In the genomic region with DNA sequence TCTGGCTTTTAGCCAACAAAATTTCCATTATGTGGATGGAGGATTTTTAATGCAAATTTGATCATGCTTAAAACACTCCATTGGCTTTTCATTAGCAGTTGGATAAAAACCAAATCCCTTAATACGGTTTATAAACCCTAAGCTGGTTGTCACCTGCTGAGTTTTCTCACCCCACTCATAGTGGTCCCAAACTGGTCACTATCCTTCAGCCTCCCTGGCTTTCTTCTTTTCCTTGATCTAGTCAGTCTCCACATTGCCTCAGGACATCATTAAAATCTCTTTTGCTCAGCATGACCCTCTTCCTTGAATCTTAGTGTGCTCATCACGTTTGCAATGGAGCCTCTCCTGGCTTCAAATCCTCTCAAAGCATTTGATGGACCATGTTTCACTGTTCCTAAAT, we compare ENCODE assay signal across 19 mouse cellular contexts.
"Had no signal": no experiment of that assay in that cellular context is flagged by ENCODE, and none has a peak within 500 bp of the region (broad histone marks: within the 10 kb centered on the region; RNA-seq: fewer than 3 reads in every experiment).

No protein-coding gene starts in this region.

- H3K27ac ChIP-seq: kidney, embryonic 15.5 days; left cerebral cortex, adult 2 months; liver, embryonic 13.5 days; neural tube, embryonic 12.5 days; neural tube, embryonic 15.5 days; stomach, postnatal 0 days had no signal

- DNase-seq: kidney, adult 8-10 months; kidney, postnatal 25 days; layer of hippocampus, postnatal 36 days; liver, embryonic 13.5 days; lung, adult 2 months; lung, postnatal 14 days; lung, postnatal 4 days; right cerebral cortex, adult 18-20 months; right cerebral cortex, postnatal 14 days; right cerebral cortex, postnatal 4 days; thymus, adult 2 months; thymus, postnatal 14 days; thymus, postnatal 4 days had no signal

- H3K9me3 ChIP-seq: kidney, embryonic 15.5 days; liver, embryonic 13.5 days; neural tube, embryonic 12.5 days; neural tube, embryonic 15.5 days had no signal

- H3K27me3 ChIP-seq: kidney, embryonic 15.5 days; liver, embryonic 13.5 days; neural tube, embryonic 12.5 days; neural tube, embryonic 15.5 days had no signal

- H3K4me1 ChIP-seq: kidney, embryonic 15.5 days; liver, embryonic 13.5 days; neural tube, embryonic 12.5 days; neural tube, embryonic 15.5 days had no signal

- H3K36me3 ChIP-seq: kidney, embryonic 15.5 days; liver, embryonic 13.5 days; neural tube, embryonic 12.5 days; neural tube, embryonic 15.5 days had no signal

- H3K9ac ChIP-seq: kidney, embryonic 15.5 days; liver, embryonic 13.5 days; neural tube, embryonic 12.5 days; neural tube, embryonic 15.5 days had no signal

- H3K4me3 ChIP-seq: kidney, embryonic 15.5 days; left cerebral cortex, adult 2 months; liver, embryonic 13.5 days; neural tube, embryonic 12.5 days; neural tube, embryonic 15.5 days had no signal

- ATAC-seq: intestine, postnatal 0 days had no signal

- H3K4me2 ChIP-seq: kidney, embryonic 15.5 days; liver, embryonic 13.5 days; neural tube, embryonic 12.5 days; neural tube, embryonic 15.5 days had no signal
